Mouse (Mus musculus) liver, embryonic 15.5 days (tissue): ENCODE measurements at regions not wholly inside any gene's neighbourhood (a gene's known extent, or its start where the extent isn't known, plus 50 kb on each side); places are given as distances from the start of the nearest gene placed in this dataset.

Source experiments
- ATAC-seq: fragments of 200-750 bp; cut with Nextera tagmentation; 2 replicates; pipeline ENCODE4 v1.8.0; 2017; ENCODE audit warnings: moderate number of reproducible peaks, mild to moderate bottlenecking, moderate library complexity; ENCODE audit not compliant: insufficient read depth
- H3K27ac ChIP-seq: fragments of 300-500 bp; sonication (generic); replicated peaks from 2 replicates; pipeline ENCODE4 v1.5.1; 2015; ENCODE audit warnings: mild to moderate bottlenecking, inconsistent platforms
- H3K27me3 ChIP-seq: fragments of 300-500 bp; sonication (generic); 2 replicates; pipeline ENCODE4 v1.6.1; 2015; ENCODE audit warnings: mild to moderate bottlenecking, inconsistent platforms
- H3K36me3 ChIP-seq: fragments of 300-500 bp; sonication (generic); replicated peaks from 2 replicates; pipeline ENCODE4 v1.6.1; 2015; ENCODE audit warnings: moderate library complexity, mild to moderate bottlenecking, inconsistent platforms
- H3K4me1 ChIP-seq: fragments of 300-500 bp; sonication (generic); replicated peaks from 2 replicates; pipeline ENCODE4 v1.6.1; 2015; ENCODE audit warnings: inconsistent platforms
- H3K4me2 ChIP-seq: fragments of 300-500 bp; sonication (generic); 2 replicates; pipeline ENCODE4 v1.6.1; 2015; ENCODE audit warnings: moderate library complexity, mild to moderate bottlenecking, inconsistent platforms
- H3K4me3 ChIP-seq: fragments of 300-500 bp; sonication (generic); replicated peaks from 2 replicates; pipeline ENCODE4 v1.5.1; 2015; ENCODE audit warnings: mild to moderate bottlenecking, inconsistent platforms
- H3K9ac ChIP-seq: fragments of 300-500 bp; sonication (generic); 2 replicates; pipeline ENCODE4 v1.6.1; 2015; ENCODE audit warnings: moderate library complexity, mild to moderate bottlenecking, inconsistent platforms
- H3K9me3 ChIP-seq: fragments of 300-500 bp; sonication (generic); replicated peaks from 2 replicates; pipeline ENCODE4 v1.6.1; 2016; ENCODE audit warnings: inconsistent platforms
- WGBS: fragments of 180-500 bp; shearing (Covaris S2); methylation state at CpG from one replicate; pipeline ENCODE4 v1.1.7; 2015; ENCODE audit warnings: mixed read lengths; ENCODE audit not compliant: insufficient replicate concordance; 5-methylcytosine and 5-hydroxymethylcytosine counted together

DNA sequence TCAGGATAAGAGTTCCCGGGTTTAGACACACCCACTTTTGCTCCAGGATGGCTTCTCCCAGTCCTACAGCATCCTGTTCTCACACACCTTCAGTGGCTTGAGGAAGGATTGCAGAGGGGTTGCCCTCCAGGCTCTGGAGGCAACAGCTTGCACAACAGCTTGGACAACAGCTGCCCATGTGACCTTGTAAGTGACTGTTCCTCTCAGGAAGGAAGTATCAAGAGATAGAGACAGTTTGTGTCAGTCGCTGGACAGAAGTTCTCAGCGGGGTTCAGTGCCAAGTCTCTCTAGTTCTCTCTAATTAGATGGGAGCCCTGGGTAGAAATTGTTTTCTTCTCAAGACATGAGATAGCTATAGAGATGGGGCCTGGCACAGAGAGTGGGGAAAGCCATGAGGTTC is 252.9 kb upstream of the Tle3 start:
- Histone ChIP-seq H3K36me3 (no peaks in the 10 kb centered on the region), H3K4me3 (no peak overlapping the region), H3K4me2 (no peak overlapping the region), H3K9me3 (no peaks in the 10 kb centered on the region), H3K4me1 (0 out of 2 replicates have a peak, but pooled peaks cover 16% of the 10 kb centered on the region), H3K9ac (no peak overlapping the region), H3K27me3 (no peaks in the 10 kb centered on the region), H3K27ac (no peak overlapping the region)
- no peak for ATAC-seq
- 30% methylated on average over 3 of the region's 3 CpGs for WGBS

DNA sequence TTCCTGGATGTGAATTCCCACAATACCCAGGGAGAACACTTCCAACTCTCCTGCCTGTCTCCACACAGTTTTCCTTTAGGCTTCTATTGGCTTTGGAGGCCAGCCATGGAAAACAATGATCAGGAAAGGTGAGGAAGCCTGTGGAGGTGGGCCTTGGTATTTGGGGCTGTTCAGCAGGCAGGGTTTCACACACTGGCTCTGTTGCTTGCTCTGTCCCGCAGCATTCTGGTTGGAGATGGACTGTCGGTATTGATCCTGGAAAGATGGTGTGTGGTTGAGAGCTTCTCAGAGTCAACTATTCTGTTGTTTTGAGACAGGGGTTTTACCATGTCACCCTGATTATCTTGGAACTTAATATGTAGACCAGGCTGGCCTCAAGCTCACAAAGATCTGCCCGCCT is 251.6 kb upstream of the Tle3 start:
- WGBS = 68% methylated on average over 3 of the region's 3 CpGs
- ATAC-seq = no peak
- H3K36me3 ChIP-seq = no peaks in the 10 kb centered on the region

DNA sequence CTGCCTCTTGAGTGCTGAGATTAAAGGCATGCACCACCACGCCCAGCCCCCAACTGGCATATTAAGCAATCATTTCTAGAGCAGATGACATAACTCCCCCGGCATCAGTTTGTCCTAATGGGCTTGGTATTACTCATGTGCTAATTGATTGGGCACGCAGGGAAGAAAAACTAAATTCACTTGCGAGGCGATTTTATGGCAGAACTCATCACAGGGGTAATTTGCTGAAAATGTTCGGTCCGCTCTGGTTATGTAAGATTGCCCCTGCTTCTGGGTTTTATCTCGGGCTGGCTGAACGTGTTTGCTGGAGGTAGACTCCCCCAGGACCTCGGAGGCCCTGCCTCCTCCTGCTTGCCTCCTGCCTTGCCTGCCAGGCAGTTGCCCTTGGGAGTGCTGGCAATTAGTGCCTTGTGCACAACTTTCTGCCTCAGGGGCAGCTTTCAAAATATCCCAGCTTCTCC is 251.2 kb upstream of the Tle3 start:
- Histone ChIP-seq H3K36me3 (no peaks in the 10 kb centered on the region), H3K9ac (no peak overlapping the region), H3K4me2 (no peak overlapping the region), H3K27ac (no peak overlapping the region), H3K4me3 (no peak overlapping the region), H3K9me3 (no peaks in the 10 kb centered on the region), H3K27me3 (no peaks in the 10 kb centered on the region), H3K4me1 (0 out of 2 replicates have a peak, but pooled peaks cover 16% of the 10 kb centered on the region)
- no peak for ATAC-seq
- 51% methylated on average over 10 of the region's 10 CpGs for WGBS

More for the DNA sequence above, 251.6 kb upstream of the Tle3 start:
- Histone ChIP-seq H3K27ac (no peak overlapping the region), H3K9me3 (no peaks in the 10 kb centered on the region), H3K9ac (no peak overlapping the region), H3K4me1 (0 out of 2 replicates have a peak, but pooled peaks cover 16% of the 10 kb centered on the region), H3K27me3 (no peaks in the 10 kb centered on the region), H3K4me2 (no peak overlapping the region), H3K4me3 (no peak overlapping the region)

DNA sequence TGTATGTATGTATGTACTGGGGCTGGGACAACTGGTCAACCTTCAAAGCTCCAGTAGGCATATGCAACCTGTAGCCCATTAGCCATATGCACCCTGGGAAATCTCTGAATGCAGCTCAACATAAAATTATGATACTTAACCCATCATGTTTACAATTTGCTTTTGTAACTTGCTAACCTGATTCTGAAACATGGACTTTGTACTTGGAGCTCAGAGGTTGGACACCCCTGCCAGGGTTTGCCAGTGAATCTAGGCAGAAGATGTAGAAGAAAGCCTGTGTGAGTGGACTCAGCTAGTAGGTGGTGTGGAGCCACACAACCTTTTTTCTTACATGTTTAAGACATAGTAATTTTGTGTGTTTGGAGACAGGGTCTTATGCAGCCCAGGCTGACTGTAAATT is 248.7 kb upstream of the Tle3 start:
- H3K4me2 ChIP-seq = no peak overlapping the region
- H3K4me3 ChIP-seq = no peak overlapping the region
- no peak overlapping the region for H3K9ac ChIP-seq
- no peak overlapping the region for H3K27ac ChIP-seq
- no peaks in the 10 kb centered on the region for H3K36me3 ChIP-seq
- 0 out of 2 replicates have a peak, but pooled peaks cover 16% of the 10 kb centered on the region for H3K4me1 ChIP-seq
- H3K9me3 ChIP-seq = no peaks in the 10 kb centered on the region
- H3K27me3 ChIP-seq = no peaks in the 10 kb centered on the region
- no peak for ATAC-seq

DNA sequence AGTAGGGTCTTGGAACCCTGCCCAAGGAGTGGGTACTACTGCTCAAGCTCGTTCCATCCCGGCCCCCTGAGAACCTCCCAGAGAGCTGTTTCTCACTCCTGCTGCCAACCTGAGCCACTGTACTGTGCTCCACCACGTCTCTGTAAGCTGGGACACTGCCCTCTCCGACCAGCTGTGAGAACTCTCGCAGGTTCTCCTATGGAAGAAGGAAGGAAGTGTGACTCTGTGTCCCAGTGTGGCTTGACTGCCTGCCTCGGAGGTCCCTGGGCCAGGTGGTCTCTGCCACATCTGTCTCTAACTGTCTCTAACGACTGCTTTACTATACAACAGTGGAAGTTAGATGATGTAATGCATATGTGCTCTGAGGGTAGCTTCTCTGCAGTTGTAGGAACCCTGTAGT is 246.4 kb upstream of the Tle3 start:
- H3K36me3 ChIP-seq = no peaks in the 10 kb centered on the region
- WGBS = 39% methylated on average over 7 of the region's 7 CpGs
- no peak for ATAC-seq

DNA sequence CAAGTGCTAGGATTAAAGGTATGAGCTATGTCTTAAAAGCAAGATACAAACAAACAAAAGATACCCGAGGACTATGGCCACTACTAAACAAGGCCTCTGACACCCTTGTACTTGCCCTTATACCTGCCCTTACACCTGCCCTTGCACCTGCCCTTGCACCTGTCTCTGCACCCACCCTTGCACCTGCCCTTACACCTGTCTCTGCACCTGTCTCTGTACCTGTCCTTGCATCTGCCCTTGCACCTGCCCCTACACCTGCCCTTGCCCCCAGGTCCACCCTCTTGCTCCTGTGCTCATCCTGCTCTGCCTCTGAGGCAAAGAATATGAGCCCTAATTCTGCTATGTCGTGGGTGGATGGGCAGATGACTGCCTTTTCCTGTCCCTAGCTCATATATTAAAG is 244.1 kb upstream of the Tle3 start:
- Histone ChIP-seq H3K9me3 (no peaks in the 10 kb centered on the region), H3K36me3 (no peaks in the 10 kb centered on the region), H3K27ac (no peak overlapping the region), H3K4me1 (no peaks in the 10 kb centered on the region), H3K4me3 (no peak overlapping the region), H3K9ac (no peak overlapping the region), H3K4me2 (no peak overlapping the region), H3K27me3 (no peaks in the 10 kb centered on the region)
- WGBS = 39% methylated on average over 2 of the region's 2 CpGs
- ATAC-seq = no peak

More for the DNA sequence above, 246.4 kb upstream of the Tle3 start:
- Histone ChIP-seq H3K27ac (no peak overlapping the region), H3K4me3 (no peak overlapping the region), H3K9me3 (no peaks in the 10 kb centered on the region), H3K27me3 (no peaks in the 10 kb centered on the region), H3K9ac (no peak overlapping the region), H3K4me1 (0 out of 2 replicates have a peak, but pooled peaks cover 4% of the 10 kb centered on the region), H3K4me2 (no peak overlapping the region)

DNA sequence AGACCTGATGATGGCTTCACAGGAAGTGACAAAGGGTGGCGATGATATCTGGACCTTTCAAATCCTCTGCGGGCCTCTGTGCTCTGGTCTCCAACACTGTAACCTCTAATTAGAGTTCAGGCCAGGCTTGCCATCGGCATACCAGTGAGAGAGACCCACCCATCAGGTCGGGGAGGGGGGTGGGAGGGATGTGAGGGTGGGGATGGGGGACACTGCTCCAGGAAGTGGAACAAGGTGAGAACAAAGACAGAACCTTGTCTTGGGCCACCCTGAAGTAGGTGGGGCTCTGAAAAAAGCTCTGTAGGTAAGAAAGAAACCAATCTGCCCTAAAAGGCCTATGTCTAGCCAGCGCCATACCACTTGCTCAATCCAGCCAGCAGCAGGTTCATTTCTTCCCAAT is 243.0 kb upstream of the Tle3 start:
- Histone ChIP-seq H3K27ac (no peak overlapping the region), H3K4me3 (no peak overlapping the region), H3K36me3 (no peaks in the 10 kb centered on the region), H3K9ac (no peak overlapping the region), H3K4me2 (no peak overlapping the region), H3K27me3 (no peaks in the 10 kb centered on the region), H3K4me1 (no peaks in the 10 kb centered on the region), H3K9me3 (no peaks in the 10 kb centered on the region)
- WGBS = 45% methylated on average over 5 of the region's 5 CpGs
- no peak for ATAC-seq

DNA sequence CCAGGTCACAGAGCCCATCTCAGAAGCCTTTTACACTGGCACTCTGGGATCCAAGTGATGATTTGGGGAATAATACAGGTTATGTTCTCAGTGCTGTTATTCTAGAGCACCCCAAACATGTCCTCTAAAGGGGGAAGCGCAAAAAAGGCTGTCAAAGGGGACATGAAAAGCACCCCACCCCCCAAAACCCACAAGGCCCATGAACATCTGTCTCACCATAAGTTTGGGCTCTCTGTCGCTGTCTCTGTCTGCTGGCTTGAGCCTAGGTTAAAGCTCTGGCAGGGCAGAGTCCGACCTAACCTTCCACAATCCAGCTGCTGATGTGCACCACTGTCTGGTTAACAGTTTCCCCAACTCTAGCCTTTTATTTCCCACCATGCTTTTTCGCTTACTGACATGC is 241.3 kb upstream of the Tle3 start:
- Histone ChIP-seq H3K4me3 (no peak overlapping the region), H3K4me2 (no peak overlapping the region), H3K9ac (no peak overlapping the region), H3K36me3 (no peaks in the 10 kb centered on the region), H3K4me1 (no peaks in the 10 kb centered on the region), H3K27me3 (no peaks in the 10 kb centered on the region), H3K9me3 (no peaks in the 10 kb centered on the region), H3K27ac (no peak overlapping the region)
- 48% methylated on average over 4 of the region's 4 CpGs for WGBS
- no peak for ATAC-seq

DNA sequence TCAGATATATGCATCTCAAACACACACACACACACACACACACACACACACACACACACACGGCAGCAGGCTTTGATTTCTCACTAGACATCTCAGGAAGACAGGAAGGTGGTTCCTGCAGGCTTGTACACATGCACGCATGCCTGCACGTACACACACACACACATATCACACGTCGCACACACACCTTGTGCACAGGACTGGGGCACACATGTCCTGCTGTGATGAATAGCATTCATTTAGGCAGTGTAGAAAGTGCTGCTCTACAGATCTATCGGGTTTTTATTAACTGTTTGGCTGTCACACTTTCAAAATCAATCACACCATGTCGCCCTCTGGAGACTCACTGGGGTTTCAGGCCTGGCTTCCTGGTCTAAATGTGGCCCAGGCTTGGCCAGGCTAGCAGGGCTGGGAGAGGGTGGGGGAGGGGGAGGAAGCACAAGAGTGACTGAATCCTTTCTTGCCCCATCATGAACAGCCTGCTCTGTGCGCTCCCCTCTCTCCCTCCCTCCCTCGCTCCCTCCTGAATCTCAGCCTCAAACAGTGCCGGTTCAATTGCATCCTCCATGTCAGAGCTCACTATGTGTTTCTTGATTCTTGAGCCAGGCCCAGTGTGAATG is 236.8 kb upstream of the Tle3 start:
- Histone ChIP-seq H3K4me1 (no peaks in the 10 kb centered on the region), H3K27me3 (no peaks in the 10 kb centered on the region), H3K36me3 (no peaks in the 10 kb centered on the region), H3K4me2 (no peak overlapping the region), H3K9ac (no peak overlapping the region), H3K9me3 (no peaks in the 10 kb centered on the region), H3K27ac (no peak overlapping the region), H3K4me3 (no peak overlapping the region)
- ATAC-seq = no peak
- WGBS = 53% methylated on average over 10 of the region's 10 CpGs

DNA sequence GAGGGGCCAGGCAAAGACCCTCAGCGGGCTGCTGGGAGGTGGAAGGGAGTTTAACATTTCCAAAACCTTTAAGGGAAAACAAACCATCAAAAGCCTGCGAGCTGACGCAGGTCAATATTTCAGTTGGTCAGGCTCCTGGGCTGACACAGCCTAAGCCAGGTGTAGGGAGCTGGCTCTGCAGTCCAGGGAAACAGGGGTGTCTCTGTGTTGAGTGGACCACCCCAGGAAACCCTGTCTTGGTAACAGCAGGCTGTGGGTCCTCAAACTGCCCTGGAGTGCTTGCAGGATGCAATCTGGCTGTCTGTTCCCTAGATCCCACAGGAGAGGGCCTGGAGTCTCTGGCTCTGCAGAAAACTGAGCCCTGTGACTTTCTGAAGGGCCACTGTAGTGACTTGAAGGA is 236.2 kb upstream of the Tle3 start:
- H3K9ac ChIP-seq = no peak overlapping the region
- H3K4me1 ChIP-seq = no peaks in the 10 kb centered on the region
- no peak overlapping the region for H3K27ac ChIP-seq
- H3K27me3 ChIP-seq = no peaks in the 10 kb centered on the region
- no peaks in the 10 kb centered on the region for H3K9me3 ChIP-seq
- no peak for ATAC-seq
- H3K36me3 ChIP-seq = no peaks in the 10 kb centered on the region
- 58% methylated on average over 3 of the region's 3 CpGs for WGBS
- H3K4me2 ChIP-seq = no peak overlapping the region
- H3K4me3 ChIP-seq = no peak overlapping the region

DNA sequence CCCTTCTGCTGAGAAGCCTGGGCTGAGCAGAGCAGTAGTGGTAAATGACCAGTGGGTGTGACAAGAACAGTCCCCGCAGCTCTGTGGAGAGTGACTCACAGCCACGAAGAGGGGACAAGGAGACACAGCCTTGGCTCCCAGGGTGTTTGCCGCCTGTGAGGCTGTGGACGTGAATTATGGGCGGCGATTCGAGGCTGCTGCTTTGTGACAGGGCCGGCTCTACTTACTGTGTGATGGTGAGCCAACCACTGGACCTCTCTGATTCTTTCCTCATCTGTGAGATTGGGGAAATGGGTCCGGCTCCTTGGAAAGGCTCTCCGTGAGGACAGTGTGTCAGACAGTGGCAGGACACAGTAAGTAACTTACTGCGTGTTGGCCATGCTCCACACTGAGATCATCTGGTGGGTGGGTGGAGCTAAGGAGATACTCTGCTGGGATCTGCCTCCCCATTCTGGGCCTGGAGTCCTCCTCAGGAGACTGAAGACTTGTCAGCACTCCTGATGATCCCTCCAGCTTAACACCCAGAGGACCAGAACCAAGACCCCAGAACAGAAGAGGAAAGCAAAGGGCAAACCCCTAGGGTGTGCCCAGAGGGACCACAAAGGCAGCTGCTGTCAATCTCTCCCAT is 233.3 kb upstream of the Tle3 start:
- Histone ChIP-seq H3K4me2 (no peak overlapping the region), H3K4me1 (no peaks in the 10 kb centered on the region), H3K27me3 (no peaks in the 10 kb centered on the region), H3K27ac (no peak overlapping the region), H3K4me3 (no peak overlapping the region), H3K9ac (no peak overlapping the region), H3K36me3 (no peaks in the 10 kb centered on the region), H3K9me3 (no peaks in the 10 kb centered on the region)
- no peak for ATAC-seq
- WGBS = 63% methylated on average over 11 of the region's 11 CpGs

DNA sequence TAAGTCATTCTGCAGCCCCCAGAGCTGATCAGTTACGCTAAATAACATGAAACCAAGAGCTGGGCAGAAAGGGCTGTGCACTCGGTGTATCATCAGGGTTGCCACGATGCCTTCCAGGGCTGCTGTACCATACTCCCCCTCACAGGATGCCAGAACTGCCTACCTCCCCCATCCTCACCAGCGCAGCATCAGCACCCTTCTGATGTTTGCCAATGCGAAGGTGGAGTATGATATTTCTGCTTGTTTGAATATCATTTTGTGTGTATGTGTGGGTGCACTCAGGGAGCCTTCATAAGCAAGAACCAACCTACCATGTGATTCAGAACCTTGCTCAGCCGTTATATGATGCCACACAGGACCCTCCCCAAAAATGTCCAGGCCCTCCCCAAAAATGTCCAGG is 229.1 kb upstream of the Tle3 start:
- Histone ChIP-seq H3K27ac (no peak overlapping the region), H3K9ac (no peak overlapping the region), H3K4me3 (no peak overlapping the region), H3K9me3 (no peaks in the 10 kb centered on the region), H3K4me1 (no peaks in the 10 kb centered on the region), H3K36me3 (no peaks in the 10 kb centered on the region), H3K27me3 (no peaks in the 10 kb centered on the region), H3K4me2 (no peak overlapping the region)
- WGBS = 67% methylated on average over 6 of the region's 6 CpGs
- ATAC-seq = no peak
